Mouse (Mus musculus): Measurements from ENCODE around the gene Gucy1b1.

Gucy1b1 gene

DNA sequence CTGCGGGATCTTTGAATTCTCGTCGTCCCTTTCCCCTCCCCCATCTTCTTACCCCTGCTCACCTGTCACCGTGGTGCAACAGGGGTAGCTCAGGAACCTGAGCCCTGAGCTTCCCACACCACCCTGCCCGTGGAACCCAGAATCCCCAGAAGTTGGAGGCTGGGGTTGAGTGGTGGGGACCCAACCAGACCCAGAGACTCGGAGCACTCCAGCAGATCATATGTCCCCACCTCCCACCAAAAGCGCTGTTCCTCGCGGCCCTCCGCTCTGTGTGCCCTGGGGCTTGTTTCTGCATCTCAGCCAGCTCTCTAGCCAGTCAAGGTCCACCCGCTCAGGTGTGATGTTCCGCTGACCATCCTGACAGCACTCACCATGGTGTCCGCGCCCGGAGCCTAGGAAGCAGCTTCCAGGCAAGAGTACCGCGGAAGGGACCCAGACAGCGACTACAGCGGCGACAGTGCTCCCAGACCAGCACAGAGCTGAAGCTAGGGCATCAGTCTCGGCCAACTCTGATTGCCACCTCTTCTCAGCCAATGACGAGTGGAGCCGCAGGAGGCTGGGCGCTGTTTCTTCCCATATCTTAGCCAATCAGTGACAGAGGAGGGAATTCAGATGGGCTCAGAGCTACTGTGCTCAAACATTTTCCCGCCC, at the start of gene Gucy1b1:
Gene Gucy1b1, minus strand, starts transcription at position 489 of the 651 bp plus-strand sequence.
- in situ Hi-C loops (cut with MboI; ENCODE audit: low pct_unique_long_range_greater_than_20kb in 1 of 2, low sequenced_read_pairs in 2 of 2, unreplicated experiment in 1 of 2) = no loop called here

DNA sequence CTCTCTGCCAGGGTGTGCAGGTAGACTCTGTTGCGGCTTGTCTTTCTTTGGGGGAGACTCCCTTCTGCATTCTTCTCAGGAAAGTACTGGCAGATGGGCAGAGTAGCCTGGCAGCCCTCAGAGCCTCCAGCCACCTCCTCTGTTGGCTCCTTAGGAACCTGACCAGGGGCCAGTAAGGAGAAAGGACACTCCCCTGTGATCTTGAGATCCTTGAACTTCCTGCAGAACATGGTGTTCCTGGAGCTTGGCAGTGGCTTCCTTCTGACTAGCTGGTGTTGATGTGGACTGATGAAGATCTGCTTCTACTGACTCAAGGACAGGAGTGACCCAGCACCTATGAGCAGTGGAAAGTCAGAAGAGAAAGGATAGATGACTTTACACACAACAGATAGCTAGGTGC, 44.4 kb upstream of the Gucy1b1 start:
- in situ Hi-C loops (cut with MboI; ENCODE audit: low pct_unique_long_range_greater_than_20kb in 1 of 2, low sequenced_read_pairs in 2 of 2, unreplicated experiment in 1 of 2) = no loop called here

DNA sequence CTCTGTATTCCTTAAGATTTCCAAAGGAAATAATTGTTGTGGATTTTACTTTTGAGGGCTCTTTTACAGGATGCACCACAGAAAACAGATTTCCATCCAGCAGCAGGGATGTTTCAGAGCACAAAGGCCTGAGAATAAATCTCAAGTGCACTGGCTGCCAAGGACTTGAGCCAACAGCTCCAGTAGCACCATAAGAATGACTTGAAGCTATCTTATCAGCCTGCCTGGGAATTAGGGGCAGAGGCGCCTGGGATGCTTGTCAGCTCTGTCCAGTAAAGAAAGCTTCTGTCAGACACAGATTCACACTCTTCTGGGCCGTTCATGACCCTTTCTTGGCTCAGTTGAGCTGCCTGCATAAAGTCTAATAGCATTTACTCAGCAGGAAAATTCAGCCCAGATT, 38.0 kb upstream of the Gucy1b1 start:
- in situ Hi-C loops (cut with MboI; ENCODE audit: low pct_unique_long_range_greater_than_20kb in 1 of 2, low sequenced_read_pairs in 2 of 2, unreplicated experiment in 1 of 2) = no loop called here

DNA sequence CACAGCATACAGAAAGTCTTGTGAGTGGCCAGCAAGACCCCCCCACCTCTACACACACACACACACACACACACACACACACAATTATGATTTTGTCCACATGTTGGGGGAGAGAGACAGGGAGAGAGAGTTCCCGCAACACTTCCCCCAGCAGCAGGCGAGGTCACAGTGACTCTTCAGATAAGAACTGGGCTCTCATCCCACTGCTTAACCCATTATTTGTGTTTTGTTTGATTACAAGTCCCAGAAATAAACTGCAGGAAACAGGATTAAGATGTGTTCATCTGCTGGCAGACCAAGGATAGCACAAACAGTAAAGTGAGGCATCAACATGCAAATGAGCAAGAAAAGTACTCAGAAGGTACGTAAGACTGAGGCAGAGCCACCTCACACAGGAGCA, 37.5 kb upstream of the Gucy1b1 start:
- in situ Hi-C loops (cut with MboI; ENCODE audit: low pct_unique_long_range_greater_than_20kb in 1 of 2, low sequenced_read_pairs in 2 of 2, unreplicated experiment in 1 of 2) = no loop called here

GRCm38 (mm10) chr3:82108951-82109350, 34.5 kb upstream of the Gucy1b1 start:
- in situ Hi-C loops (cut with MboI; ENCODE audit: low pct_unique_long_range_greater_than_20kb in 1 of 2, low sequenced_read_pairs in 2 of 2, unreplicated experiment in 1 of 2) = no loop called here

DNA sequence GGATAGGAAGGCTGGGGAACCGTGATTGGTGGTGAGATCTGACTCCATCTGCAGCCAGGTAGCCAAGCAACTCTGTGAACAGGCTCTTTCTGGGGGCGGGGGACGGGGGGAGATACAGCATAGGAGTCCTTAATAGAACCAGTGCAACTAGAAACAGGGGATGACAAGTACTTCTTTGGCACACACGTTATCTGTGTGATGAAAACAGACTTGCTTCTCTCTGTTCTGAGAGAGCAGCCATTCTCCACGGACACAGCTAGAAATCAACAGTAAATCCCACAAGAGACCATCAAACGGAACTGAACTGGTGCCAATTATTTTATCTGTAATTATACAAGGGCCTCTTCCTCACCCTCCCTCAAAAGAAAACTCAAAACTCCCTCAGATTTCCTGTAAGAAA, 29.7 kb upstream of the Gucy1b1 start:
- in situ Hi-C loops (cut with MboI; ENCODE audit: low pct_unique_long_range_greater_than_20kb in 1 of 2, low sequenced_read_pairs in 2 of 2, unreplicated experiment in 1 of 2) = no loop called here

DNA sequence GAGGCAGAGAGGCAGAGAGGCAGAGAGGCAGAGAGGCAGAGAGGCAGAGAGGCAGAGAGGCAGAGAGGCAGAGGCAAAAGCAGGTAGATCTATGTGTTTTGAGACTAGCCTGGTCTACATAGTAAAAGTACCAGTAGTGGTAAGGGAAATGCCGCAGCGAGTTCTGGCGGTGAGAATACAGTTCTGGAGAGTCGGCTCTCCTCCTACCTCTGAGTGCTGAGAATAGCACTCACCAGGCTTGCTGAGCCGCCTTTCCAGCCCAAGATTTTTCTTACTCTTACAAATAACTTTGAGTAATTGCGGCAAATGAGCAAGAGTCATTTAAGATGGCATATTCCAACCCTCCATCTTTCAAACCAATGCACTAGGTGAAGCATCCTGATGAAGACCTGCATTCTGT, 24.6 kb upstream of the Gucy1b1 start:
- in situ Hi-C loops (cut with MboI; ENCODE audit: low pct_unique_long_range_greater_than_20kb in 1 of 2, low sequenced_read_pairs in 2 of 2, unreplicated experiment in 1 of 2) = no loop called here

DNA sequence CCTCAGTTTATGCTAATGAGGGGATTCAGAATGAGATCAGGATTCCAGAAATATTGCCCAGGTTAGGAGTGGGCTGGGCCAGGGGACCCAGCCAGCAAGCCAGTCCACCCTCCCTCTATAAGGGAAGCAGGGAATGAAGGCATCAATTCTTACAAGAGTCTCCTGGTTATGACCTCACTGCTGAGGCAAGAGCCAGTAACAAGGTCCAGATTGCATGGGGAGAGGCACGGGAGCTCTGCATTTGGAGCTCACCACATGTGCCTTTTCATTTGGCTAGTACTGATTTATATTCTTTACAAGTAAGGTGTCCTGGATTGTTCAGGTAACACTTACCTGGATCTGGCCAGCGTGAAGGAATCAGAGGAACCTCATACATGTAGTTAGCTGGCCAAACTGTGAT, 22.3 kb upstream of the Gucy1b1 start:
- in situ Hi-C loops (cut with MboI; ENCODE audit: low pct_unique_long_range_greater_than_20kb in 1 of 2, low sequenced_read_pairs in 2 of 2, unreplicated experiment in 1 of 2) = no loop called here

DNA sequence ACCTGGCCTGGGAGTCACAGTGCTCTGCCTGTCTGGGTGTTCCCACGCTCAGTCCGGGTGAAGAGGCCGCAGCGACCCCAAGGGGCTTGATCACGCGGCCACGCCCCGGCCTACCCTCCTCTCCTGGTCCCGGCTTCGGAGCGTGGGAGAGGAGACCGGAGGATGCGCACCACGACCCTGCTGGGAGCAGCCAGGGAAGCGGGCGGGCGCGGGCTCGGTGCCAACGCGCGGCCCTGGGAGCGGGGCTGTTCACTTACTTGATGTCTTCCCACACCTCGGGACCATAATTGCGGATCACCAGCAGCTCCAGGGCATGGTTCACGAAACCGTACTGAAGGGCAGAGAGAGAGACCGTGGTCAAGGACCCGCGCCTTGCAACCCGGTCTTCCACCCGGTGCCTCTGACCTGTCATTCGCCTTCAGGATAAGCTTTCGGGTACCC, 728 bp downstream of the Gucy1b1 start:
- in situ Hi-C loops (cut with MboI; ENCODE audit: low pct_unique_long_range_greater_than_20kb in 1 of 2, low sequenced_read_pairs in 2 of 2, unreplicated experiment in 1 of 2) = no loop called here

DNA sequence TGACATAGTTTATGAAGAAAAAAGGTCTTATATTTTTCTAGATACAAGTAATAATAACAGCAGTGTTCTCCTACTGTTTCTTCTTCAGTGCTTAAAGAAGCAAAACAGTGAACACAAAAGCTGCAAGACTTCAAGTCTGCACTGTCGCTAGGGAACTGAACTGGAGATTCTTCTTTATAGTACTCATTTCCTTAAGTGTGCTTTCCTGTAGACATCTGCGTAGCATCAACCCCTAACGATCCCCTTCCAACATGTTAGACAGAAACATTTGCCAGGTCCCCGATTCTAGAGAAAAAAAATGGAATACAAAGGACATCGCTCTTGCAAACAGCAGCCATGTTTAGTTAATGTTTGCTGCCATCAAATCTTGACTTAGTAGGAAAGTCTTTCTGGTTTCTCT, 6.7 kb downstream of the Gucy1b1 start:
- in situ Hi-C loops (cut with MboI; ENCODE audit: low pct_unique_long_range_greater_than_20kb in 1 of 2, low sequenced_read_pairs in 2 of 2, unreplicated experiment in 1 of 2) = no loop called here

GRCm38 (mm10) chr3:82061402-82062180, 12.9 kb downstream of the Gucy1b1 start:
- in situ Hi-C loops (cut with MboI; ENCODE audit: low pct_unique_long_range_greater_than_20kb in 1 of 2, low sequenced_read_pairs in 2 of 2, unreplicated experiment in 1 of 2) = no loop called here

DNA sequence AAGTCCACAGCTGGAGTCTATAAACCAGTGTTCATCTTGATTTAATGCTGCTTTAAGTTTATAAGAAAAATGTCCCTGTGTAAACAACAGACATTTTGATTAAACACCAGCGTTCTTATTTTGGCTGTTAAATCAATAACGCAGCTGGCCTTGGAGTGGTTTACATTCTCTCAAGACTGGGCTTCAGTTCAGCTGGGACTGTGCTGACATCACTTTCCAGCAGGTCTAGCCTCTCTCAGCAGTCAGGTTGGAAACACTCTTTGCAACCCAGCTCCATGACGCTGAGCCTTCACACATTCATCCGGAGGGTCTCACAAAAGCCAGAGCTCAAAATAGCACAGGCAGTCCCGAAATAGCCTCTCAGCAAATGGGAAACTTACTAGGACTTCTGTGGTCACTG, 17.3 kb downstream of the Gucy1b1 start:
- in situ Hi-C loops (cut with MboI; ENCODE audit: low pct_unique_long_range_greater_than_20kb in 1 of 2, low sequenced_read_pairs in 2 of 2, unreplicated experiment in 1 of 2) = no loop called here

- in situ Hi-C loops (cut with MboI; ENCODE audit: low pct_unique_long_range_greater_than_20kb in 1 of 2, low sequenced_read_pairs in 2 of 2, unreplicated experiment in 1 of 2) = no loop called here
Observed at GRCm38 (mm10) chr3:82054283-82054974, 20.1 kb downstream of the Gucy1b1 start.

GRCm38 (mm10) chr3:82052029-82052428, 22.5 kb downstream of the Gucy1b1 start:
- in situ Hi-C loops (cut with MboI; ENCODE audit: low pct_unique_long_range_greater_than_20kb in 1 of 2, low sequenced_read_pairs in 2 of 2, unreplicated experiment in 1 of 2) = no loop called here

- in situ Hi-C loops (cut with MboI; ENCODE audit: low pct_unique_long_range_greater_than_20kb in 1 of 2, low sequenced_read_pairs in 2 of 2, unreplicated experiment in 1 of 2) = no loop called here
Observed at GRCm38 (mm10) chr3:82051468-82051867, 23.0 kb downstream of the Gucy1b1 start.

DNA sequence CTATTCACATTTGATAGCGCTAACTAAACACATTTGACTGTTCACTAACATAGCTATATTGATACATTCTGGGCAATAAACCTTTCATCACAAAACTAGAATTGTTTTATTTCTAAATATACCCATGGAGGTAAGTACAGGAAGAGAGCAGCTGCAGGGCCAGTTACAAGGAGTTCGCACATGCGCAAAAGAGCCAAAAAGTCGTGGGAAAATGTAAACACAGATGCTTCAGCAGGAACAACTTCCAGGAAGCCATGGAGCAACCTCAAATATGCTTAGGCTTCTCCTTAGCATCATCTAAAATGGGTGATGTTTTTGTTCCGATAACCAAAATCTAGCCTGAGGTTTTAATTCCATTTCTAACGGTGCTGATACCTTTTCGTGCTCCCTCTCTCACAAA, 25.8 kb downstream of the Gucy1b1 start:
- in situ Hi-C loops (cut with MboI; ENCODE audit: low pct_unique_long_range_greater_than_20kb in 1 of 2, low sequenced_read_pairs in 2 of 2, unreplicated experiment in 1 of 2) = loop anchor here (10.0 to 25.0 kb wide), 2 partner anchors 286 to 289 kb away; no protein-coding TSS in a partner anchor

DNA sequence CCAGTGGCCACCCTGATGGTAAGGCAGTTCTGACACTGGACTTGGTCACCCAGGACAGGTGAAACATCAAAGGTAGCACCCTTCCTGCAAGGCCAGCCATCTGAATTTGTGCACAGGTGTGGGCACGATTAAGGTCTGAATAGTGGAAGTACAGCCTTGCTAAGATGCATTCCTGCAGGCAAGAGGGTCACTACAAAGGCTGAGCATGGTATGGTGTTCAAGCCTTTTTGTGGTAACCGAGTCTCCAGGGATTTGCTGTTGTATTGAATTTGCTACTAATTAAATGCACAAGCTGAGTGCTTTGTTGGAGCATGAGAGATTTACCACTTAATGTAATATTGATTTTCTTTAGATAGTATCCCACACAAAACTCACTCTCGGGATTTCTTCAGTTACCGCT, 26.4 kb downstream of the Gucy1b1 start:
- in situ Hi-C loops (cut with MboI; ENCODE audit: low pct_unique_long_range_greater_than_20kb in 1 of 2, low sequenced_read_pairs in 2 of 2, unreplicated experiment in 1 of 2) = loop anchor here (10.0 to 25.0 kb wide), 2 partner anchors 287 to 289 kb away; no protein-coding TSS in a partner anchor

- in situ Hi-C loops (cut with MboI; ENCODE audit: low pct_unique_long_range_greater_than_20kb in 1 of 2, low sequenced_read_pairs in 2 of 2, unreplicated experiment in 1 of 2) = loop anchor here (10.0 to 25.0 kb wide), 2 partner anchors 288 to 290 kb away; no protein-coding TSS in a partner anchor
Observed at GRCm38 (mm10) chr3:82047100-82047753, 27.3 kb downstream of the Gucy1b1 start.

GRCm38 (mm10) chr3:82046087-82046486, 28.4 kb downstream of the Gucy1b1 start:
- in situ Hi-C loops (cut with MboI; ENCODE audit: low pct_unique_long_range_greater_than_20kb in 1 of 2, low sequenced_read_pairs in 2 of 2, unreplicated experiment in 1 of 2) = loop anchor here (10.0 to 25.0 kb wide), 2 partner anchors 289 to 291 kb away; no protein-coding TSS in a partner anchor
